Mouse (Mus musculus): ENCODE measurements around the gene Esyt1. TPM values are rescaled to one million over a fixed set of nuclear protein-coding genes. Genes with fewer than 3 reads are reported as not detected.
"Not testable (repeated sequence)": the region's sequence is repeated elsewhere in the genome, so short reads cannot be mapped to it uniquely, and the experiment has no call there.

Gene Esyt1
- polyA plus RNA-seq, 1 experiment from 2014 or later = 22.8 TPM

GRCm38 (mm10) chr10:128511761-128512160 lies 13.9 kb downstream of the Esyt1 start:
- Histone ChIP-seq H3K9me3 (replicated peaks) (no peaks in the 10 kb centered on the region), H3K4me1 (peaks cover 9% of the 10 kb centered on the region), H3K9ac (no peak overlapping the region), H3K27me3 (peaks cover 14% of the 10 kb centered on the region), H3K36me3 (peaks cover 35% of the 10 kb centered on the region), H3K27ac (no peak overlapping the region), H3K4me3 (replicated peaks) (no peak overlapping the region), H3K4me2 (no peak overlapping the region)
- ATAC-seq (replicated peaks; ENCODE audit: low FRiP score) = no peak
- WGBS = 86% methylated on average over 12 of the region's 12 CpGs

- no peak for ATAC-seq (replicated peaks; ENCODE audit: low FRiP score)
- Histone ChIP-seq H3K27ac (no peak overlapping the region), H3K9me3 (replicated peaks) (no peaks in the 10 kb centered on the region), H3K36me3 (peaks cover 35% of the 10 kb centered on the region), H3K9ac (no peak overlapping the region), H3K4me1 (peaks cover 4% of the 10 kb centered on the region; the same call in 1 of the 2 replicates), H3K4me2 (no peak overlapping the region), H3K27me3 (peaks cover 8% of the 10 kb centered on the region), H3K4me3 (replicated peaks) (no peak overlapping the region)
- WGBS = 80% methylated on average over 9 of the region's 9 CpGs
Observed at GRCm38 (mm10) chr10:128511189-128511588, 14.5 kb downstream of the Esyt1 start.

GRCm38 (mm10) chr10:128510301-128510700 lies 15.4 kb downstream of the Esyt1 start:
- 85% methylated on average over 11 of the region's 11 CpGs for WGBS
- Histone ChIP-seq H3K4me3 (replicated peaks) (no peak overlapping the region), H3K9ac (no peak overlapping the region), H3K27ac (no peak overlapping the region), H3K9me3 (replicated peaks) (no peaks in the 10 kb centered on the region), H3K36me3 (peaks cover 31% of the 10 kb centered on the region), H3K4me2 (no peak overlapping the region), H3K27me3 (no peaks in the 10 kb centered on the region), H3K4me1 (0 out of 2 replicates have a peak, but pooled peaks cover under 1% of the 10 kb centered on the region)
- no peak for ATAC-seq (replicated peaks; ENCODE audit: low FRiP score)

GRCm38 (mm10) chr10:128509831-128510230 lies 15.8 kb downstream of the Esyt1 start:
- H3K4me1 ChIP-seq = peaks cover 4% of the 10 kb centered on the region; the same call in 1 of the 2 replicates
- H3K27ac ChIP-seq = no peak overlapping the region
- H3K9me3 ChIP-seq (replicated peaks) = no peaks in the 10 kb centered on the region
- no peak for ATAC-seq (replicated peaks; ENCODE audit: low FRiP score)
- no peak overlapping the region for H3K9ac ChIP-seq
- H3K27me3 ChIP-seq = no peaks in the 10 kb centered on the region
- 63% methylated on average over 4 of the region's 4 CpGs for WGBS
- no peak overlapping the region for H3K4me2 ChIP-seq
- peaks cover 27% of the 10 kb centered on the region for H3K36me3 ChIP-seq
- H3K4me3 ChIP-seq (replicated peaks) = no peak overlapping the region

GRCm38 (mm10) chr10:128509203-128509602 lies 16.5 kb downstream of the Esyt1 start:
- WGBS = 86% methylated on average over 9 of the region's 9 CpGs
- ATAC-seq (replicated peaks; ENCODE audit: low FRiP score) = no peak
- H3K27ac ChIP-seq = no peak overlapping the region

GRCm38 (mm10) chr10:128508260-128508659 lies 17.4 kb downstream of the Esyt1 start:
- peaks cover 22% of the 10 kb centered on the region for H3K36me3 ChIP-seq
- no peak overlapping the region for H3K27ac ChIP-seq
- peaks cover 9% of the 10 kb centered on the region; the same call in 1 of the 2 replicates for H3K4me1 ChIP-seq
- no peaks in the 10 kb centered on the region for H3K9me3 ChIP-seq (replicated peaks)
- H3K4me2 ChIP-seq = no peak overlapping the region
- WGBS = 77% methylated on average over 9 of the region's 9 CpGs
- no peaks in the 10 kb centered on the region for H3K27me3 ChIP-seq
- H3K4me3 ChIP-seq (replicated peaks) = no peak overlapping the region
- no peak overlapping the region for H3K9ac ChIP-seq
- no peak for ATAC-seq (replicated peaks; ENCODE audit: low FRiP score)

More at GRCm38 (mm10) chr10:128509203-128509602, 16.5 kb downstream of the Esyt1 start:
- Histone ChIP-seq H3K9ac (no peak overlapping the region), H3K36me3 (peaks cover 26% of the 10 kb centered on the region), H3K9me3 (replicated peaks) (no peaks in the 10 kb centered on the region), H3K4me2 (no peak overlapping the region), H3K27me3 (no peaks in the 10 kb centered on the region), H3K4me1 (peaks cover 9% of the 10 kb centered on the region; the same call in 1 of the 2 replicates), H3K4me3 (replicated peaks) (no peak overlapping the region)

- peaks cover 7% of the 10 kb centered on the region for H3K36me3 ChIP-seq
- H3K27me3 ChIP-seq = no peaks in the 10 kb centered on the region
- H3K4me3 ChIP-seq (replicated peaks) = no peak overlapping the region
- no peaks in the 10 kb centered on the region for H3K9me3 ChIP-seq (replicated peaks)
- no peak overlapping the region for H3K27ac ChIP-seq
- no peak overlapping the region for H3K9ac ChIP-seq
- H3K4me1 ChIP-seq = peaks cover 9% of the 10 kb centered on the region; the same call in 1 of the 2 replicates
- no peak overlapping the region for H3K4me2 ChIP-seq
- WGBS = 95% methylated on average over 14 of the region's 14 CpGs
- ATAC-seq (replicated peaks; ENCODE audit: low FRiP score) = no peak
Observed at GRCm38 (mm10) chr10:128505974-128506373, 19.7 kb downstream of the Esyt1 start.

GRCm38 (mm10) chr10:128505371-128505667 lies 20.4 kb downstream of the Esyt1 start:
- H3K27me3 ChIP-seq; H3K4me1 ChIP-seq; H3K4me3 ChIP-seq (replicated peaks); ATAC-seq (replicated peaks; ENCODE audit: low FRiP score); H3K27ac ChIP-seq; H3K9me3 ChIP-seq (replicated peaks); H3K4me2 ChIP-seq; H3K36me3 ChIP-seq; H3K9ac ChIP-seq: not testable (repeated sequence)
- 55% methylated on average over 5 of the region's 5 CpGs for WGBS

GRCm38 (mm10) chr10:128504641-128505370 lies 20.9 kb downstream of the Esyt1 start:
- Histone ChIP-seq H3K27ac (no peak overlapping the region), H3K9me3 (replicated peaks) (no peaks in the 10 kb centered on the region), H3K36me3 (peaks cover 1% of the 10 kb centered on the region), H3K9ac (no peak overlapping the region), H3K4me2 (no peak overlapping the region), H3K4me1 (peaks cover 12% of the 10 kb centered on the region), H3K4me3 (replicated peaks) (no peak overlapping the region), H3K27me3 (no peaks in the 10 kb centered on the region)
- ATAC-seq (replicated peaks; ENCODE audit: low FRiP score) = no peak
- 63% methylated on average over 9 of the region's 9 CpGs for WGBS

GRCm38 (mm10) chr10:128504012-128504411 lies 21.7 kb downstream of the Esyt1 start:
- no peak overlapping the region for H3K4me2 ChIP-seq
- no peaks in the 10 kb centered on the region for H3K9me3 ChIP-seq (replicated peaks)
- no peak for ATAC-seq (replicated peaks; ENCODE audit: low FRiP score)
- H3K27me3 ChIP-seq = no peaks in the 10 kb centered on the region
- H3K27ac ChIP-seq = no peak overlapping the region
- H3K4me3 ChIP-seq (replicated peaks) = no peak overlapping the region
- 80% methylated on average over 3 of the region's 3 CpGs for WGBS
- H3K36me3 ChIP-seq = no peaks in the 10 kb centered on the region; the same call in 1 of the 2 replicates
- H3K4me1 ChIP-seq = peaks cover 17% of the 10 kb centered on the region
- H3K9ac ChIP-seq = no peak overlapping the region

- H3K27ac ChIP-seq = no peak overlapping the region
Observed at GRCm38 (mm10) chr10:128503532-128503931, 22.1 kb downstream of the Esyt1 start.

GRCm38 (mm10) chr10:128502341-128502740 lies 23.3 kb downstream of the Esyt1 start:
- peaks cover 28% of the 10 kb centered on the region for H3K4me1 ChIP-seq
- H3K4me3 ChIP-seq (replicated peaks) = no peak overlapping the region
- no peak overlapping the region for H3K4me2 ChIP-seq
- H3K9ac ChIP-seq = no peak overlapping the region
- no peaks in the 10 kb centered on the region for H3K36me3 ChIP-seq
- no peaks in the 10 kb centered on the region for H3K27me3 ChIP-seq
- no peak overlapping the region for H3K27ac ChIP-seq
- no peaks in the 10 kb centered on the region for H3K9me3 ChIP-seq (replicated peaks)
- no peak for ATAC-seq (replicated peaks; ENCODE audit: low FRiP score)
- 71% methylated on average over 5 of the region's 5 CpGs for WGBS

More at GRCm38 (mm10) chr10:128503532-128503931, 22.1 kb downstream of the Esyt1 start:
- Histone ChIP-seq H3K36me3 (no peaks in the 10 kb centered on the region; the same call in 1 of the 2 replicates), H3K9me3 (replicated peaks) (no peaks in the 10 kb centered on the region), H3K9ac (no peak overlapping the region), H3K4me3 (replicated peaks) (no peak overlapping the region), H3K4me2 (no peak overlapping the region), H3K4me1 (peaks cover 17% of the 10 kb centered on the region), H3K27me3 (no peaks in the 10 kb centered on the region)
- ATAC-seq (replicated peaks; ENCODE audit: low FRiP score) = no peak
- 70% methylated on average over 8 of the region's 8 CpGs for WGBS

Measured in kidney, embryonic 15.5 days (tissue).